24 mouse cellular contexts compared by ENCODE assay signal in the genomic region with DNA sequence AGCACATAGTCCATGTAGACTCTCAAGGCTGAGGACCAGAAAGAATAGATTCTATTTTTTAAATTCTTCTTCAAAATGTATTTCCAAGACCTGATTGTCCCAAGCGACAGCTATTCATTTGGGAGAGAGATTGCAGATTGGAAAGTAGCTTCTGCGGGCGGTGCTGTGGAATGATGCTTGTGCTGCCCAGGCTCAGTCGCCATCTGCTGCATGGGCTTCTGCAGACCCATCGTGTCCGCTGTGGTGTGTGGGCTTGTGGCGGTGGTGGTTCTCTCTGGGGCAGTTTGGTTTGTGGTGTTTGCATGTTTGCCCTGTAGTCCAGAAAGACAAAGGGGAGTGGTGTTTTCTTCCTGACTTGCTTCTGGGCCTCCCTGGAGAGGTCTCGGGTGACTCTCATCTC.
"Had no signal": no experiment of that assay in that cellular context is flagged by ENCODE, and none has a peak within 500 bp of the region (broad histone marks: within the 10 kb centered on the region; RNA-seq: fewer than 3 reads in every experiment).

No protein-coding gene starts in this region.

- H3K4me3 ChIP-seq: heart, adult 2 months; heart, embryonic 13.5 days; heart, embryonic 15.5 days; hindbrain, embryonic 13.5 days; hindbrain, embryonic 15.5 days; kidney, embryonic 15.5 days; limb, embryonic 13.5 days; limb, embryonic 15.5 days; liver, embryonic 12.5 days had no signal

- DNase-seq: forebrain, postnatal 0 days; gastrocnemius, postnatal 25 days; heart, adult 11 months; heart, adult 2 months; heart, postnatal 14 days; heart, postnatal 36 days; kidney, adult 11 months; kidney, adult 2 months; kidney, adult 9 months; kidney, postnatal 14 days; kidney, postnatal 36 days; layer of hippocampus, adult 9-11 months had no signal

- H3K27ac ChIP-seq: heart, adult 2 months; heart, embryonic 13.5 days; heart, embryonic 15.5 days; hindbrain, embryonic 13.5 days; hindbrain, embryonic 15.5 days; hindbrain, postnatal 0 days; kidney, embryonic 15.5 days; kidney, postnatal 0 days; limb, embryonic 13.5 days; limb, embryonic 15.5 days; liver, embryonic 12.5 days; liver, embryonic 14.5 days had no signal

- ATAC-seq: forebrain, postnatal 0 days; hindbrain, postnatal 0 days; intestine, embryonic 16.5 days; liver, embryonic 12.5 days had no signal
